Mouse (Mus musculus) hindbrain, postnatal 0 days (tissue): ENCODE data around the gene Abca4. TPM values are rescaled to one million over a fixed set of nuclear protein-coding genes. Genes with fewer than 3 reads are reported as not detected.
A peak's percentile ranks its signal among the peaks of the same experiment; 100 is the strongest.

Experiments
- ATAC-seq: fragments of 200-750 bp; cut with Nextera tagmentation; 2 replicates; pipeline ENCODE4 v1.8.0; 2017; ENCODE audit warnings: mild to moderate bottlenecking, moderate TSS enrichment, moderate library complexity
- DNase-seq: peaks from one replicate; pipeline ENCODE4 v3.0.0-alpha.2; 2015; ENCODE audit warnings: low spot score
- H3K27ac ChIP-seq: fragments of 300-500 bp; sonication (generic); 2 replicates; pipeline ENCODE4 v1.5.1; 2014; ENCODE audit warnings: mild to moderate bottlenecking
- H3K27me3 ChIP-seq: fragments of 300-500 bp; sonication (generic); 2 replicates; pipeline ENCODE4 v1.6.1; 2014; ENCODE audit warnings: low read length, mixed read lengths; ENCODE audit not compliant: insufficient read depth
- H3K36me3 ChIP-seq: fragments of 300-500 bp; sonication (generic); 2 replicates; pipeline ENCODE4 v1.6.1; 2014; ENCODE audit warnings: low read length, mixed read lengths; ENCODE audit not compliant: insufficient read depth
- H3K4me1 ChIP-seq: fragments of 300-500 bp; sonication (generic); 2 replicates; pipeline ENCODE4 v1.6.1; 2014; ENCODE audit warnings: antibody characterized with exemption, low read length, mixed read lengths; ENCODE audit not compliant: insufficient read depth
- H3K4me2 ChIP-seq: fragments of 300-500 bp; sonication (generic); 2 replicates; pipeline ENCODE4 v1.6.1; 2014; ENCODE audit warnings: low read depth, mild to moderate bottlenecking, low read length, moderate library complexity, mixed read lengths
- H3K4me3 ChIP-seq: fragments of 300-500 bp; sonication (generic); 2 replicates; pipeline ENCODE4 v1.5.1; 2014; ENCODE audit warnings: low read length
- H3K9ac ChIP-seq: fragments of 300-500 bp; sonication (generic); replicated peaks from 2 replicates; pipeline ENCODE4 v1.6.1; 2014; ENCODE audit warnings: mild to moderate bottlenecking, low read length, moderate library complexity, mixed read lengths
- H3K9me3 ChIP-seq: fragments of 300-500 bp; sonication (generic); 2 replicates; pipeline ENCODE4 v1.6.1; 2016; ENCODE audit warnings: low read length, mixed read lengths
- CTCF ChIP-seq: IDR thresholded peaks from 2 replicates; pipeline ENCODE4 v1.5.1; 2016; ENCODE audit warnings: antibody characterized with exemption, control low read depth, low read depth
- WGBS: fragments of 180-500 bp; shearing (Covaris S2); extraction: QIAGEN DNeasy Blood & Tissue Kit; methylation state at CpG from one replicate; pipeline ENCODE4 v1.1.7; 2014; 5-methylcytosine and 5-hydroxymethylcytosine counted together
- polyA plus RNA-seq: library from polyadenylated mRNA; unstranded; fragments of >200 nt; fragmentation: Nextera tagmentation; extraction: Ambion mirVana; gene quantifications from 2 replicates; pipeline ENCODE4 v1.2.1, GENCODE M21; 2015
- total RNA-seq: library from RNA; depleted of rRNA; stranded (reverse); fragments of >200 nt; gene quantifications from 2 replicates; pipeline ENCODE4 v1.2.3, GENCODE M21; 2014

Gene Abca4
- total and polyA plus RNA-seq, 2 experiments from 2014 or later, result 4.8 to 11.7 TPM

- H3K9ac ChIP-seq, result no peak overlapping the region
- no peak for TF ChIP-seq CTCF
- no peaks in the 10 kb centered on the region for H3K27me3 ChIP-seq
- no peak for DNase-seq
- no peak for ATAC-seq
- 92% methylated on average over 7 of the region's 7 CpGs for WGBS
- no peaks in the 10 kb centered on the region for H3K36me3 ChIP-seq
- H3K9me3 ChIP-seq, result no peaks in the 10 kb centered on the region
- no peaks in the 10 kb centered on the region for H3K4me1 ChIP-seq
- no peak overlapping the region for H3K4me3 ChIP-seq
- H3K4me2 ChIP-seq, result no peak overlapping the region
- H3K27ac ChIP-seq, result no peak overlapping the region
Measured at GRCm38 (mm10) chr3:122018421-122018820, 25.8 kb upstream of the Abca4 start.

DNA sequence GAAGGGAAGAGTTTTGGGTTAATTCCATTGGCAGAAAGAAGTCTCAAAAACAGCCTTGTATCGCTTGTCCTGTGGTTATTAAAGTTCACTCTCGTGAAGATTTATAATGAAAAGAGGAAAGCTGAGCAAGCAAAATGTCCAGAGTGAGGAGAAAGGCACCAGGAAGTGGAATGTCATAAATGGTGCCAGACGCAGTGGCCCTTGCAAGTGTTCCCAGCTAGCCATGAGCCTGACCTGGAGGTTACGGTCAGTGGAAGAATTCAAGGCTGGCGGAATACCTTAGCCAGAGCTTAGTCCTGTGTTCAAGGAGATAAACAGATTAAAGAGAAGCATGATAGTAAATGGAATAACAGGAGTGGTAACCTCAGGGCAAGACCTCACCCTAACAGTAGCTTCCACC is 25.1 kb upstream of the Abca4 start:
- H3K4me2 ChIP-seq, result no peak overlapping the region
- no peak overlapping the region for H3K27ac ChIP-seq
- TF ChIP-seq CTCF, result no peak
- 91% methylated on average over 5 of the region's 5 CpGs for WGBS
- DNase-seq (no peak), ATAC-seq (no peak)
- no peaks in the 10 kb centered on the region for H3K9me3 ChIP-seq
- no peak overlapping the region for H3K9ac ChIP-seq
- H3K36me3 ChIP-seq, result no peaks in the 10 kb centered on the region
- no peak overlapping the region for H3K4me3 ChIP-seq
- no peaks in the 10 kb centered on the region for H3K4me1 ChIP-seq
- H3K27me3 ChIP-seq, result no peaks in the 10 kb centered on the region

GRCm38 (mm10) chr3:122021029-122021652 is 23.1 kb upstream of the Abca4 start:
- Histone ChIP-seq H3K4me2 (no peak overlapping the region), H3K4me1 (no peaks in the 10 kb centered on the region), H3K9me3 (no peaks in the 10 kb centered on the region), H3K27ac (no peak overlapping the region), H3K27me3 (no peaks in the 10 kb centered on the region), H3K9ac (no peak overlapping the region), H3K36me3 (no peaks in the 10 kb centered on the region), H3K4me3 (no peak overlapping the region)
- 83% methylated on average over 8 of the region's 8 CpGs for WGBS
- ATAC-seq, result no peak
- DNase-seq, result no peak
- no peak for TF ChIP-seq CTCF

GRCm38 (mm10) chr3:122022355-122022754 is 21.9 kb upstream of the Abca4 start:
- 93% methylated on average over 3 of the region's 3 CpGs for WGBS

DNA sequence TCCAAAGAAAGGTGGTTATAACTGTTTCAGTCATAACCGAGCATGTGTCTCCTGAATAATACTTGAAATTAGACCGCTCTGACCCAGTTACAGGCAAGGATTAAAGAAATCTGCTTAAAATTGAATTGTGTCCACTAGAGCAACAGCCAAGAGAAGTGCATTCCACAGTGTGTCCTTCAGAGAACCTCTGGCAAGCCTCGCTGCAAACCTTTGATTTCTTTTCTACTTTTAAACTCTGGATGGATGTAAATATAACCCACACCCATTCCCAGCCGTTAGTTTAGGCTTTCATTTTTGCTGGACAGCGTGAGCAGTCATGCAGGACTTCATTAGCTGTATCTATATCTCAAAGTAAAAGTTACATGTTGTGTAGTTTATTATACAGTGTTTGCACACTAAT is 17.6 kb upstream of the Abca4 start:
- ATAC-seq, result no peak
- Histone ChIP-seq H3K4me1 (no peaks in the 10 kb centered on the region), H3K27ac (no peak overlapping the region), H3K9me3 (no peaks in the 10 kb centered on the region), H3K9ac (no peak overlapping the region), H3K4me2 (no peak overlapping the region), H3K4me3 (no peak overlapping the region), H3K36me3 (no peaks in the 10 kb centered on the region), H3K27me3 (no peaks in the 10 kb centered on the region)
- WGBS, result 67% methylated on average over 5 of the region's 5 CpGs
- no peak for DNase-seq
- TF ChIP-seq CTCF, result no peak

More at GRCm38 (mm10) chr3:122022355-122022754, 21.9 kb upstream of the Abca4 start:
- Histone ChIP-seq H3K9me3 (no peaks in the 10 kb centered on the region), H3K4me2 (no peak overlapping the region), H3K9ac (no peak overlapping the region), H3K4me3 (no peak overlapping the region), H3K4me1 (no peaks in the 10 kb centered on the region), H3K36me3 (no peaks in the 10 kb centered on the region), H3K27ac (no peak overlapping the region), H3K27me3 (no peaks in the 10 kb centered on the region)
- ATAC-seq (no peak), DNase-seq (no peak)
- TF ChIP-seq CTCF, result no peak

- Histone ChIP-seq H3K4me3 (no peak overlapping the region), H3K4me2 (no peak overlapping the region), H3K9me3 (no peaks in the 10 kb centered on the region), H3K27ac (no peak overlapping the region), H3K4me1 (no peaks in the 10 kb centered on the region), H3K36me3 (no peaks in the 10 kb centered on the region), H3K27me3 (no peaks in the 10 kb centered on the region), H3K9ac (no peak overlapping the region)
- no peak for TF ChIP-seq CTCF
- WGBS, result 92% methylated on average over 8 of the region's 8 CpGs
- DNase-seq (no peak), ATAC-seq (no peak)
Measured at GRCm38 (mm10) chr3:122027776-122028175, 16.5 kb upstream of the Abca4 start.

DNA sequence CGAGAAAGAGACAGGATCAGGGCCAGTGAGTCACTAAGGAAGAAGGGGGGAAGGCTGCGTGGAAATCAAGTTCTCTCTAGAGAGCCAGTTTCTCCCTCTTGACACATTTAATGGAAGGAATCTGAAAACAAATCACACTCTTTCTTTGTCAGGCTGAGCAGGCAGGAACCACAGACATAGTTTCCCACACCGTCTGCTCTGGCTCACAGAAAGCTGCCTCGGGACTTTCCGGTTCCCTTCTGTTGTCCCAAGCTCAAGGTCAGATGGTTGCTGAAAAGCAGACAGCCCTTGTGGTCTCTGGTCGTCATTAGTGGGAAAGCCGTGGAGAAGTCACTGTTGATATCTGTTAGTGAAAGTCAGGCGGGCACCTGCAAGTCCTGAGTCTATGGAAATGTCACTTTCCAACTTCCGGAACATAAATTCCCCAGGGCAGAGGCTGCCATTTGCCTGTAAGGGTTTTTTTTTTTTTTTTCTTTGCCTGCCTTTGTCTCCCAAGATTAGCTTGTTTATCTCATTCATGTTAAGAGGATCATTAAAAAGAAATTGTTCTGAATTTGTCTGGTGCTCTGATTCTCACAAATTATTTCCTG is 10.9 kb upstream of the Abca4 start:
- no peaks in the 10 kb centered on the region for H3K4me1 ChIP-seq
- DNase-seq (peak; percentile 5), ATAC-seq (no peak)
- H3K4me2 ChIP-seq, result no peak overlapping the region
- no peaks in the 10 kb centered on the region for H3K36me3 ChIP-seq
- no peak for TF ChIP-seq CTCF
- no peak overlapping the region for H3K9ac ChIP-seq
- no peak overlapping the region for H3K4me3 ChIP-seq
- WGBS, result 45% methylated on average over 9 of the region's 9 CpGs
- no peaks in the 10 kb centered on the region for H3K27me3 ChIP-seq
- no peak overlapping the region for H3K27ac ChIP-seq
- no peaks in the 10 kb centered on the region for H3K9me3 ChIP-seq
